Comparison of ENCODE assay signal across 9 mouse cellular contexts in the genomic region with DNA sequence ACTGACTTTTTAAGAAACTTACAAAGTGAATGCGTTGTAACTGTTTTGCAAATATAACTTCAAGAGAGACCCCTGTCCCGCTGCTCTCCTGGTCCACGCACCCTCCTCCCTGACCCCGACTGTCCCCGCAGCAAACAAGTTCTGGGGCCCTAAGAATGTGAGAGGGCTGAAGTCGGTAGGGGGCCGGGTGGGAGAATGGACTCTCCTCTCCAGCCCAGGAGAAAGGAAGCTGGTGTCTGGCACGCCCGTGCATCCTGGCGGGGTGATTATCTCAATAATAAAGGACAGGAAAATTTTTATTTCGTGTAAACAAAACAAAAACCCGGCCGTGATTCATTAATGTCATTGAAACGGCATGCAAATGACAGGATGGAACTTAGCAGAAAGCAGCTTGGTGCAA. TPM values are rescaled to one million over a fixed set of nuclear protein-coding genes. Genes with fewer than 3 reads are reported as not detected.
DNase-seq lines count a peak whose midpoint lies in the region; ATAC-seq and TF ChIP-seq lines count a peak whose summit lies in the region.
"Had no signal": no experiment of that assay in that cellular context is flagged by ENCODE, and none has a peak within 500 bp of the region (broad histone marks: within the 10 kb centered on the region; RNA-seq: fewer than 3 reads in every experiment).

No protein-coding gene starts in this region.

- WGBS in kidney, embryonic 14.5 days, result 20% methylated on average over 14 of the region's 14 CpGs
- 20% methylated on average over 14 of the region's 14 CpGs for WGBS in embryonic facial prominence, embryonic 14.5 days
- WGBS in intestine, embryonic 15.5 days, result 20% methylated on average over 14 of the region's 14 CpGs
- WGBS in midbrain, postnatal 0 days, result 10% methylated on average over 14 of the region's 14 CpGs

- peak overlapping the region; percentile 44 for H3K4me2 ChIP-seq in kidney, embryonic 14.5 days (replicated peaks; ENCODE audit: low read depth, low read length)
- peak overlapping the region; percentile 64 for H3K4me2 ChIP-seq in embryonic facial prominence, embryonic 14.5 days (ENCODE audit: low read depth, low read length)
- H3K4me2 ChIP-seq in intestine, embryonic 15.5 days (replicated peaks), result peak overlapping the region; percentile 57
- peak overlapping the region; percentile 54 for H3K4me2 ChIP-seq in midbrain, postnatal 0 days (ENCODE audit: low read depth, low read length, poor library complexity, severe bottlenecking)

- DNase-seq in kidney, postnatal 10 days, result no peak
- DNase-seq in embryonic facial prominence, embryonic 14.5 days (ENCODE audit: low spot score), result no peak
- DNase-seq in midbrain, postnatal 0 days (ENCODE audit: low spot score), result no peak
- no peak for DNase-seq in layer of hippocampus, adult 9-11 months
- DNase-seq in layer of hippocampus, postnatal 14 days (ENCODE audit: low spot score in 2 of 2), result no peak
- no peak for DNase-seq in frontal cortex, postnatal 25 days (ENCODE audit: low spot score in 2 of 2)

- no peak for ATAC-seq in kidney, embryonic 14.5 days (ENCODE audit: low FRiP score, low TSS enrichment)
- ATAC-seq in embryonic facial prominence, embryonic 14.5 days (ENCODE audit: low read depth), result no peak; the same call in 1 of the 2 replicates
- ATAC-seq in intestine, embryonic 15.5 days, result no peak
- no peak for ATAC-seq in midbrain, postnatal 0 days (ENCODE audit: low FRiP score)

- peak overlapping the region; percentile 28; the same call in 1 of the 2 replicates for H3K4me3 ChIP-seq in kidney, embryonic 14.5 days (ENCODE audit: low read length)
- peak overlapping the region; percentile 30 for H3K4me3 ChIP-seq in embryonic facial prominence, embryonic 14.5 days (ENCODE audit: low read depth, low read length)
- H3K4me3 ChIP-seq in intestine, embryonic 15.5 days (replicated peaks), result peak overlapping the region; percentile 18
- H3K4me3 ChIP-seq in midbrain, postnatal 0 days (ENCODE audit: low read depth, low read length), result peak overlapping the region; percentile 25

- no peaks in the 10 kb centered on the region for H3K4me1 ChIP-seq in kidney, embryonic 14.5 days (ENCODE audit: control insufficient read depth, insufficient read depth, low read length)
- peaks cover 9% of the 10 kb centered on the region; the same call in 1 of the 2 replicates for H3K4me1 ChIP-seq in embryonic facial prominence, embryonic 14.5 days (ENCODE audit: control insufficient read depth, insufficient read depth, low read length)
- H3K4me1 ChIP-seq in intestine, embryonic 15.5 days (replicated peaks), result 0 out of 2 replicates have a peak, but pooled peaks cover 8% of the 10 kb centered on the region
- H3K4me1 ChIP-seq in midbrain, postnatal 0 days (ENCODE audit: insufficient read depth, low read length), result peaks cover 7% of the 10 kb centered on the region; the same call in 1 of the 2 replicates

- no peaks in the 10 kb centered on the region for H3K9me3 ChIP-seq in kidney, embryonic 14.5 days (ENCODE audit: control insufficient read depth, low read length)
- H3K9me3 ChIP-seq in embryonic facial prominence, embryonic 14.5 days (ENCODE audit: control insufficient read depth, low read length), result no peaks in the 10 kb centered on the region
- H3K9me3 ChIP-seq in intestine, embryonic 15.5 days, result no peaks in the 10 kb centered on the region
- H3K9me3 ChIP-seq in midbrain, postnatal 0 days (ENCODE audit: low read length), result no peaks in the 10 kb centered on the region

- peak overlapping the region; percentile 51; the same call in 1 of the 2 replicates for H3K9ac ChIP-seq in kidney, embryonic 14.5 days (ENCODE audit: low read depth, low read length)
- peak overlapping the region; percentile 64 for H3K9ac ChIP-seq in embryonic facial prominence, embryonic 14.5 days (ENCODE audit: low read depth, low read length)
- H3K9ac ChIP-seq in intestine, embryonic 15.5 days, result no peak overlapping the region
- peak overlapping the region; percentile 54 for H3K9ac ChIP-seq in midbrain, postnatal 0 days (replicated peaks; ENCODE audit: low read length, poor library complexity, severe bottlenecking)

- no peak for TF ChIP-seq CTCF in midbrain, postnatal 0 days (IDR thresholded peaks at IDR 0.05)

- H3K27me3 ChIP-seq in kidney, embryonic 14.5 days (ENCODE audit: control insufficient read depth, insufficient read depth, low read length), result peaks cover 3% of the 10 kb centered on the region; the same call in 1 of the 2 replicates
- H3K27me3 ChIP-seq in embryonic facial prominence, embryonic 14.5 days (replicated peaks; ENCODE audit: control insufficient read depth, insufficient read depth, low read length), result no peaks in the 10 kb centered on the region
- 0 out of 2 replicates have a peak, but pooled peaks cover 6% of the 10 kb centered on the region for H3K27me3 ChIP-seq in intestine, embryonic 15.5 days (replicated peaks)
- no peaks in the 10 kb centered on the region for H3K27me3 ChIP-seq in midbrain, postnatal 0 days (ENCODE audit: insufficient read depth, low read length)

- no peaks in the 10 kb centered on the region for H3K36me3 ChIP-seq in kidney, embryonic 14.5 days (ENCODE audit: control insufficient read depth, insufficient read depth, low read length)
- no peaks in the 10 kb centered on the region for H3K36me3 ChIP-seq in embryonic facial prominence, embryonic 14.5 days (ENCODE audit: control insufficient read depth, insufficient read depth, low read length)
- H3K36me3 ChIP-seq in intestine, embryonic 15.5 days, result no peaks in the 10 kb centered on the region
- H3K36me3 ChIP-seq in midbrain, postnatal 0 days (ENCODE audit: insufficient read depth, low read length), result no peaks in the 10 kb centered on the region
- H3K36me3 ChIP-seq: G1E had no signal

- H3K27ac ChIP-seq in kidney, embryonic 14.5 days (ENCODE audit: low read depth, low read length), result no peak overlapping the region
- no peak overlapping the region for H3K27ac ChIP-seq in embryonic facial prominence, embryonic 14.5 days (replicated peaks; ENCODE audit: low read depth, low read length)
- H3K27ac ChIP-seq in intestine, embryonic 15.5 days, result no peak overlapping the region
- no peak overlapping the region for H3K27ac ChIP-seq in midbrain, postnatal 0 days (ENCODE audit: low read depth, low read length)

RNA-seq across cellular contexts. Expression of gene 1600014C10Rik, which starts 9.1 kb away (rescaled TPM):
- polyA plus RNA-seq in kidney, embryonic 14.5 days (2014; fragmentation: Nextera tagmentation; extraction: Ambion mirVana), result 12.0 and 16.6 TPM in 2 replicates
- polyA plus RNA-seq in embryonic facial prominence, embryonic 14.5 days (2014; fragmentation: Nextera tagmentation; extraction: Ambion mirVana), result 15.6 and 17.5 TPM in 2 replicates
- 13.5 and 13.9 TPM in 2 replicates for polyA plus RNA-seq in intestine, embryonic 15.5 days (2015; fragmentation: Nextera tagmentation; extraction: Ambion mirVana)
- total RNA-seq in midbrain, postnatal 0 days (2014; rRNA removed), result 44.0 and 44.2 TPM in 2 replicates
- 30.3 and 35.2 TPM in 2 replicates for polyA plus RNA-seq in midbrain, postnatal 0 days (2015; fragmentation: Nextera tagmentation; extraction: Ambion mirVana)
- 10 to 100 TPM; 17.4 to 20.6 TPM for total RNA-seq in layer of hippocampus, postnatal 14 days (2021)

RNA-seq across cellular contexts. Expression of gene Plekhf1, which starts 53.9 kb away (rescaled TPM):
- polyA plus RNA-seq in kidney, embryonic 14.5 days (2014; fragmentation: Nextera tagmentation; extraction: Ambion mirVana), result 3.8 and 4.9 TPM in 2 replicates
- 4.5 and 5.1 TPM in 2 replicates for polyA plus RNA-seq in embryonic facial prominence, embryonic 14.5 days (2014; fragmentation: Nextera tagmentation; extraction: Ambion mirVana)
- 3.3 TPM in 2 replicates for polyA plus RNA-seq in intestine, embryonic 15.5 days (2015; fragmentation: Nextera tagmentation; extraction: Ambion mirVana)
- 0.38 and 0.77 TPM in 2 replicates for total RNA-seq in midbrain, postnatal 0 days (2014; rRNA removed)
- polyA plus RNA-seq in midbrain, postnatal 0 days (2015; fragmentation: Nextera tagmentation; extraction: Ambion mirVana), result 0.46 and 0.58 TPM in 2 replicates
- total RNA-seq in layer of hippocampus, postnatal 14 days (2021), result 1 to 10 TPM; 2.8 to 3.1 TPM
